Mouse (Mus musculus): Measurements from ENCODE around the gene Ppp1r21.

Gene Ppp1r21

DNA sequence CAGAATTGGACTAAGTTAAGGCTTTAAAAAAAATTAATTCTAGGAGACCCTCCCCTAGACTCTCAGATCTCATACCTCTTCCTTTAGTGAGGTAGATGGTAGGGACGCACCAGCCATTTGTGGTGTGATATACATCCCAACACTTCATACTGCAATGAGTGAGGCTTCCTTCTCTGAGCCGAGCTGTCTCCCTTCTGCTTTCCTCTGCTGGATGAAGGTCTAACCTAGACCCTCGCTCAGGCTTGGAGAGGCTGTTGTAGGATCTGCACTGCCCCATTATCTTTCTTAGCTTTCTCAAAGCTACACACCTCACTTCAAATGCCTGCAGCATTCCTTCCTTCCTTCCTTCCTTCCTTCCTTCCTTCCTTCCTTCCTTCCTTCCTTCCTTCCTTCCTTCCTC, 83.8 kb downstream of the Ppp1r21 start:
- DNase-seq (ENCODE audit: low spot score): no peak

- no peak for DNase-seq (ENCODE audit: low spot score)
These were observed 84.3 kb downstream of the Ppp1r21 start for GRCm38 (mm10) chr17:88614234-88614633.

DNA sequence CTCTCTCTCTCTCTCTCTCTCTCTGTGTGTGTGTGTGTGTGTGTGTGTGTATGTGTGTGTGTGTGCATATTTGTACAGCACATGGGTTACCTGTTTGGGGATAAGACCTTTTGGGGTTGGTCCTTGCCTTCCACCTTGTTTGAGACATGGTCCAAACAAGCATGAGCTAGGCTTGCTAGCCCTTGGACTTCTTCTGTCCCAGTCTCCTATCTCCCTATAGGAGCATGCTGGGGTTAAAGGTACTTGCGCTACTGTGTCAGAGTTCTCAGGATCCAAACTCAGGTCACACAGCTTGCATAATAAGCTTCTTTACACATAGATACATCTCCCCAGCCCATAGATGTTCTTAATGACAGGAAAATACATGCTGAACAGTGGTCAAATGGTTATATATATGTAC, 84.8 kb downstream of the Ppp1r21 start:
- DNase-seq (ENCODE audit: low spot score): no peak

- no peak for DNase-seq (ENCODE audit: low spot score)
These were observed 85.7 kb downstream of the Ppp1r21 start for GRCm38 (mm10) chr17:88615492-88616155.

- DNase-seq (ENCODE audit: low spot score): no peak
These were observed 91.0 kb downstream of the Ppp1r21 start for GRCm38 (mm10) chr17:88620935-88621334.

GRCm38 (mm10) chr17:88621374-88621773, 91.5 kb downstream of the Ppp1r21 start:
- no peak for DNase-seq (ENCODE audit: low spot score)

DNA sequence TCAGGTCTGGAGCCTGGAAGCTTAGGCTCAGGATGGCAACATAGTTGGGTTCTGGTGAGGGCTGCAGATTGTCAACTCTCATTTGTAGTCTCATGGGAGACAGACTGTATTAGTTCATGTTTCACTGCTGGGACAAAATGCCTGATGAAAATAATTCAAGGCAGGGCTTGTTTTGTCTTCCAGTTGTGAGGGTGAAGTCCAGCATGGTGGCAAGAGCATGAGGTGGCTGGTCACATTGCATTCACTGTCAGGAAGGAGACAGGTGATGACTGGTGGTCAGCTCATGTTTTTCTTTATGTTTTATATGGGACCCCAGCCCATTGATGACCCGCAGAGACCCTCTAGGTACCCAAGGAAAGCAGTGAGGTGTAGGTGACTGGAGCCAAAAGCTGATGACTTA, 92.8 kb downstream of the Ppp1r21 start:
- DNase-seq (ENCODE audit: low spot score): no peak

GRCm38 (mm10) chr17:88624386-88624785, 94.5 kb downstream of the Ppp1r21 start:
- DNase-seq (ENCODE audit: low spot score): no peak

GRCm38 (mm10) chr17:88625350-88625749, 95.4 kb downstream of the Ppp1r21 start:
- DNase-seq (ENCODE audit: low spot score): peak; percentile 27

DNA sequence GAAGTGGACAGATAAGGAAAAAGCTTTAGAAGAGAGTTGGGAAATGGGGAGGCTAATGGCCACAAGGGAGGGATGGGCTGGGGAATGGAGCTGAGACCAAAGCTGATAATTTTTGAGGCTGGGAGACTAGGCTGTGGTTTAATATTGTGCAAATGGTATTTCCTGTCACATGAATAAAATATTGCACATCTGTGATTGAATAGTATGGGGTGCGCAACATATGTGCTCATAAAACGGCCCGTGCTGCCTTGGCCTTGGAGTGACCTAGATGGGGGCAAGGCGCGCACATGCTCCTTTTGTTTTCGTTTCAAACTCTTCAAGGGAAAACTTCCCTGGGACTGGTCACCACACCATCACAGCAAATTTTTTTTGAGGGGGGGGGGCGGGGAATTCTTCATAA, 96.0 kb downstream of the Ppp1r21 start:
- no peak for DNase-seq (ENCODE audit: low spot score)

DNA sequence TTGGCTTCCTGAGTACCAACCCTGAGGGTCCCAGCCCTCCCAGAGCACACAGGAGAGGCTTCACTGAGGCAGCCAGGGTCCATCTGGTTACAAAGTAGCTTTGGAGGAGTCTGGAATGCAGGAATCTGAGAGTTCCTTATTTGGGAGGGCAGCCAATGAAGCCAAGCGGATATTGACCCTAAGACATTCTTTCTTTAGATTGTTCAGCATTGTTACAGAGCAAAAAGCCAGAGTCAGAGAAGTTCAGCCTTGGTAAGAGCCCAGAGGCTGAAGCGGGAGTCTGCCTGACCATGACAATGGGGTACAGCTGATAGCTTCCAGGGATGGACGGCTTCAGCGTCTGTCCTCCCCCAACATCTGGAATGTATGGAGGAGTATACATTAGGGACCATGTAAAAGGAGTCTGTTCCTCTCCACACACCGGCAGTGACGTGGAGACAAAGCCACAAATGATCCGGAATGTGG, 96.5 kb downstream of the Ppp1r21 start:
- DNase-seq (ENCODE audit: low spot score): peak; percentile 53

- DNase-seq (ENCODE audit: low spot score): no peak
These were observed 97.2 kb downstream of the Ppp1r21 start for GRCm38 (mm10) chr17:88627150-88627549.

GRCm38 (mm10) chr17:88628676-88629380, 98.9 kb downstream of the Ppp1r21 start:
- peak; percentile 82 for DNase-seq (ENCODE audit: low spot score)

GRCm38 (mm10) chr17:88629381-88629759, 99.5 kb downstream of the Ppp1r21 start:
- DNase-seq (ENCODE audit: low spot score): peak; percentile 50

DNA sequence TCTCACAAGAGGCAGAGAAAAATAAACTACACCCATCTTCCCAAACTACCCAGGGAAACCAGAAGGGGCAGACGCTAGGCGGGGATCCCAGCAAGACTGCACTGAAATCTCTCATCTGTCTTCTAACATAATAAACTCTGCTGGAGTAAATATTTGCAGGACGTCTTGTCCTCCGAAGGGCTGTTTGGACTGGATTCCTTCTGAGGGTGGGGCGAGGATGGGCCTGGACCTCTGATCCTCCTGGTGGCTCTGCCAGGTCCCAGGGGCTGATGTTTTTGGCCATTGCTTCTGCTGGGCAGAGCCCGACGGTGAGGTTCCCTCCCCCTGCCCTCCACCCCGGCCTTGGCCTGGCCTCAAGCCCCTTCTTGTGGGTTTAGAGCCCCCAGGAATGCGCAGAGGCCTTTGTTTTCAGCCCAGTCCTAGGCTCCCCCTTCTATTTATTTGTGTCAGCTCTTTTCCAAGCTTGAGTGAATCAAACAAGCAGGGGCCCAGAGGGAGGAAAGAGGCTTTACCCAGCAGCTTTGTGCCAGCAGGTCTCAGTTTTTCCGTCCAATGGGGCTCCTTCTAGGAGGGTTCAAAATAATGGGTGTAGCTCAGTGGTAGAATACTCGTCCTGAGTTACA, 100.1 kb downstream of the Ppp1r21 start:
- peak; percentile 28 for DNase-seq (ENCODE audit: low spot score)

- no peak for DNase-seq (ENCODE audit: low spot score)
These were observed 100.6 kb downstream of the Ppp1r21 start for GRCm38 (mm10) chr17:88630554-88630948.

DNA sequence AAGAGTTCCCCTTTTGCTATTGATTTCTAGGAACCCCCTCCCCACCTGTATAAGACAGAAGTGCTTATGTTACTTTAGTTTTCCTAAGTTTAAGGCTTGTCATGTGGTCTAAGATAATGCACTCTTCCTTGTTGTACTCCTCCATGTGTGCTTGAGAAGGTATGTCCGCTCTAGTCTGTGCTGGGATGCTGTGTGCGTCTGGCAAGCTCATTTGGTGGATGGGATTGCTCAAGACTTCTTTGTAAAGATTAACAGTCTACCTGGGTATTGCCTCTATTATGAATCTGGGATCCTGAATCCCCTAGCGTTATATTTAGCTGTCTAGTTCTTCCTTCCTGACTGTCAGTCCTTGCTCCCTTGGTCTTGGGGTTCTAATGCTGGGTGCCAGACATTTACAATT, 102.7 kb downstream of the Ppp1r21 start:
- no peak for DNase-seq (ENCODE audit: low spot score)

DNA sequence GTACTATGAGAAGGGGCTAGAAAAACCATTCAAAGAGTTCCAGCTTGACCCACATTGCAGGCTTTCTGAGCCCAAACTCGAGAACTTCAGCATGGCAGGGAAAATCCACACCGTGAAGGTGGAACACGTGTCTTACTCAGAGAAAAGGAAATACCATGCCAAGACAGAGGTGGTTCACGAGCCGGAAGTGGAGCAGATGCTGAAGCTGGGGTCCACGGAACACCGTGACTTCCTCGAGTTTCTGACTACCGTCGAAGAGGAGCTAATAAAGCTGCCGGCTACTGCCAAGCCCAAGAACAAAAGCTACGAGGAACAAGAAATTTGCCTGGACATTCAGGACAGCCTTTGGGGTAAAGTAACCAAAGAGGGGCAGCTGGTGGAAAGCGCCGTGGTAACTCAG, 106.2 kb downstream of the Ppp1r21 start:
- no peak for DNase-seq (ENCODE audit: low spot score)

GRCm38 (mm10) chr17:88636587-88636986, 106.7 kb downstream of the Ppp1r21 start:
- DNase-seq (ENCODE audit: low spot score): no peak

Measured in testis, postnatal 14 days (tissue).